Mouse (Mus musculus) liver, embryonic 14.5 days (tissue): ENCODE data around the gene Olfr1499.

Experiments
- CTCF ChIP-seq: IDR thresholded peaks from 2 replicates; pipeline ENCODE4 v1.5.1; 2016; ENCODE audit warnings: antibody characterized with exemption, low read depth, control low read depth
- EP300 ChIP-seq: IDR thresholded peaks from 2 replicates; pipeline ENCODE4 v1.6.1; 2016; ENCODE audit warnings: antibody characterized with exemption, low read depth

GRCm38 (mm10) chr19:13830388-13830787 is 11.1 kb upstream of the Olfr1499 start, which contains the start of gene Olfr1500:
- TF ChIP-seq CTCF (no peak), EP300 (no peak)
